Mouse (Mus musculus): ENCODE results near the gene Ebp.

Gene Ebp

DNA sequence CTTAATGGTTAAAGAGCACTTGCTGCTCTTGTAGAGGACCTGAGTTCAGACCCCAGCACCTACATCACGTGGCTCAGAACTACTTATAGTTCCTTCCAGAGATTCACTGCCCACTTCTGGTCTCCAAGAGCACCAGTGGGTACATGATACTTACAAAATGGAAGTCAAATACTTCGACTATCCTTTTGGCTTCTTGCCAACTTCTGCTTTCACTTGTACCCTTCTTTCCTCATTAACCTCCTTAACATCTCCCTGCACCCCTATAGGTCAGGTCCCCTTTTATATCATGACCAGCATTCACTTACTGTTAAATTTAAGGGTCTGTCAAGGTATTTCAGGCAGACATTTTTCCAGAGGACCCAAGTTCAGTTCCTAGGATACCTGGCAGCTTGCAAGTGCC is 57.4 kb downstream of the Ebp start:
- in situ Hi-C loops (cut with MboI; ENCODE audit: low pct_unique_long_range_greater_than_20kb in 1 of 2, low sequenced_read_pairs in 2 of 2, unreplicated experiment in 1 of 2): no loop called here

Measured in mouse embryonic stem cell (cell line).